Mouse (Mus musculus): Measurements from ENCODE around the gene Adcy9. TPM values are rescaled to one million over a fixed set of nuclear protein-coding genes. Genes with fewer than 3 reads are reported as not detected.

The Adcy9 gene
- polyA plus RNA-seq, 1 experiment from 2014 or later: 2.8 TPM

DNA sequence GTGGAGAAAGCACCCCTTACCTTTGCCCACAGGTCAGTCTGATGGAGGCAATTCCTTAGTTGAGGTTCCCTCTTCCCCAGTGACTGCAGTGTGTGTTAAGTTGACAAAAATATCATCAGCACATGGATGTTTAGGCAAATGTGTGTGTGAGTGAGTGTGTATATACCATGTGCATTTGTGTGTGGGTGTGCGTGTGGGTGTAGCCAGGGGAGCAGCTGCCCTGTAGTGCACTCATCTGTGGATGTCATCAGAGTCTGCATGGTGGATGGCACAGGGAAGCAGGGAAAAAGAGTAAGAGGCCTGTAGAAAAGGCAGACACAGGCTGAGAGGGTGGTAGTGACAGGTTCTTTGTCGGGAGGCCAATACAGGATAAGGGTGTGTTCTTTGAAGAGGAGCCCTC lies 94.5 kb downstream of the Adcy9 start:
- Histone ChIP-seq H3K4me1 (no peaks in the 10 kb centered on the region), H3K9ac (no peak overlapping the region), H3K36me3 (no peaks in the 10 kb centered on the region), H3K4me3 (no peak overlapping the region), H3K4me2 (replicated peaks) (no peak overlapping the region), H3K9me3 (replicated peaks) (no peaks in the 10 kb centered on the region), H3K27me3 (no peaks in the 10 kb centered on the region), H3K27ac (no peak overlapping the region)
- WGBS: 85% methylated on average over 2 of the region's 2 CpGs
- ATAC-seq (ENCODE audit: low FRiP score): no peak

DNA sequence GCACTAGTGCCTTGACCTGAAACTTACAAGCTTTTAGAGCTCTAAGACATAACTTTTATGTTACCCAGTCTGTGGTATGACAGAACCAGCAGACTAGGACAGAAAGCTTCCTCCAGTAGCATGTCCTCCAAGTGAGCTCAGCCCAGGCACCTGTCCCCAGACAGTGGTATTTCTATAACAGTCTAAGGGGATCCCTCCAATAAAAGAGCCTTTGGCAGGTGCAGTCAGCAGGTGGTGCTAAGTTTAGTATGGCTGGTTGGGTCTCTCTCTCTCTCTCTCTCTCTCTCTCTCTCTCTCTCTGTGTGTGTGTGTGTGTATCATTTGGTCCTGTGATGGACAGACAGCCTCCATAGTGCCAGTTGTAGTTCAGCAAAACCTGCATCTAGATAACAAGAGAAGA lies 95.3 kb downstream of the Adcy9 start:
- Histone ChIP-seq H3K9ac (no peak overlapping the region), H3K4me3 (no peak overlapping the region), H3K4me2 (replicated peaks) (no peak overlapping the region), H3K4me1 (no peaks in the 10 kb centered on the region), H3K9me3 (replicated peaks) (no peaks in the 10 kb centered on the region), H3K36me3 (no peaks in the 10 kb centered on the region), H3K27ac (no peak overlapping the region), H3K27me3 (no peaks in the 10 kb centered on the region)
- ATAC-seq (ENCODE audit: low FRiP score): no peak

DNA sequence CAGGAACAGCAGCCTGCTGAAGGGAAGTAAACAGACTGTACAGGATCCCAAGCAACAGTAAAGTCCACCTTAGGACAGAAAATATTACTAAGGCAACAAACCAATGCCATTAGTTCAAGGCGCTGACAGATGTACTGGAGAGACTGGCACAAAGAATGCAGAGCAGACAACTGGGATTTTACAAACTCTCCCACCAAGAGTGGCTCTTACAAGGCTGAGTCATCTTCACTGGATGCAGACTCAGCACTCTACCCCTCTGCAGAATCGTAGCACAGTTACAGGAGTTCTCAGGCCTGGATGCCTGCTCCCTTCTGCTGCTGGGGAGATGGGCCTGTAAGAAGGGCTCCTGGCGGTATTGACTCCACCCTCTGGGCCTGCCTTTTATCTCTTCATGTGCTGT lies 99.4 kb downstream of the Adcy9 start:
- Histone ChIP-seq H3K4me3 (no peak overlapping the region), H3K4me2 (replicated peaks) (no peak overlapping the region), H3K27ac (no peak overlapping the region), H3K9me3 (replicated peaks) (no peaks in the 10 kb centered on the region), H3K36me3 (no peaks in the 10 kb centered on the region), H3K4me1 (no peaks in the 10 kb centered on the region), H3K27me3 (no peaks in the 10 kb centered on the region), H3K9ac (no peak overlapping the region)
- 73% methylated on average over 3 of the region's 3 CpGs for WGBS
- no peak for ATAC-seq (ENCODE audit: low FRiP score)

DNA sequence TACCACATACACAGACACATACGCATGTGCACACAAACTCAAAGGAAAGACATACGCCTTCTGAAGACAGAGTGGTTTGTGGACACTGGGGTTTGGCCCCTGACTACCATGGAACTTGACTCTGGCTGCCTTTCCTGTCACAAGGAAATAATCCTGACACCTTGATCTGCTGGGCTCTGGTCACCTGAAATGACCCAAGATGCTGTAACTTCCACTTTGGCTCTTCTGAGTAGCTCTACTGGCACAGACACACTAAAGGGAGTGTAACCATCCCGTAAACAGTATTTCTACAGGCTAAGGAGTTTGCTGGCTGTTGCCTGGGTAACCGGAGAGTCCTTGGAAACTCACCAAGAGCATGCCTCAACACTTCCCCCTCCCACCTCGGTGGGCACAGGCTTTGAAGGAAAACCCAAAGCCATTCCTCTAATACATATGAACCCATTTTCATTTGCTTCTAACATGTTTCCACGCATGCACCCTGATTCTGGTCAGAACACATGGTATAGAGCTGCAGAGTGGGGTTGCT lies 102.2 kb downstream of the Adcy9 start:
- 68% methylated on average over 6 of the region's 6 CpGs for WGBS
- H3K9ac ChIP-seq: no peak overlapping the region
- H3K4me2 ChIP-seq (replicated peaks): no peak overlapping the region
- ATAC-seq (ENCODE audit: low FRiP score): no peak
- no peaks in the 10 kb centered on the region for H3K36me3 ChIP-seq
- H3K27ac ChIP-seq: no peak overlapping the region
- no peaks in the 10 kb centered on the region for H3K27me3 ChIP-seq
- H3K9me3 ChIP-seq (replicated peaks): no peaks in the 10 kb centered on the region
- no peak overlapping the region for H3K4me3 ChIP-seq
- no peaks in the 10 kb centered on the region for H3K4me1 ChIP-seq

DNA sequence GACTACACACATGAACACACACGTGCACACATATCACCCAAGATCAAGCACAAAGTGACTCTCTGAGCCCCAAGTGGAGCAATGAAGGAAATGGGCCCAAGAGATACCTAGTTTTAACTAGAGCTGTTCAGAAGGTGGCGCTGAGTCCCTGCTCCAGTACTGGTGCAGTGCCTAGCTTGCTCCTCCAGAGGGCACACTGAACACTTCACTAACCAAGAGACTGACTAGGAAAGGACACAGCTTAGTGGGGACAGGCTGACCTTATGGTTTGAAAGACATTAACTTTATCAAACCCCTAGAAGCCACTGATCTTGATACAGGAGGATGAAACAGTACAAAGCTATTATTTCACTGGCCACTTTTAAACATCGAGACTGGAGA lies 104.2 kb downstream of the Adcy9 start:
- Histone ChIP-seq H3K9me3 (replicated peaks) (no peaks in the 10 kb centered on the region), H3K4me1 (no peaks in the 10 kb centered on the region), H3K36me3 (no peaks in the 10 kb centered on the region), H3K27me3 (no peaks in the 10 kb centered on the region), H3K27ac (no peak overlapping the region), H3K4me2 (replicated peaks) (no peak overlapping the region), H3K4me3 (no peak overlapping the region), H3K9ac (no peak overlapping the region)
- WGBS: 32% methylated on average over 3 of the region's 3 CpGs
- peak; percentile 58 for ATAC-seq (ENCODE audit: low FRiP score)

DNA sequence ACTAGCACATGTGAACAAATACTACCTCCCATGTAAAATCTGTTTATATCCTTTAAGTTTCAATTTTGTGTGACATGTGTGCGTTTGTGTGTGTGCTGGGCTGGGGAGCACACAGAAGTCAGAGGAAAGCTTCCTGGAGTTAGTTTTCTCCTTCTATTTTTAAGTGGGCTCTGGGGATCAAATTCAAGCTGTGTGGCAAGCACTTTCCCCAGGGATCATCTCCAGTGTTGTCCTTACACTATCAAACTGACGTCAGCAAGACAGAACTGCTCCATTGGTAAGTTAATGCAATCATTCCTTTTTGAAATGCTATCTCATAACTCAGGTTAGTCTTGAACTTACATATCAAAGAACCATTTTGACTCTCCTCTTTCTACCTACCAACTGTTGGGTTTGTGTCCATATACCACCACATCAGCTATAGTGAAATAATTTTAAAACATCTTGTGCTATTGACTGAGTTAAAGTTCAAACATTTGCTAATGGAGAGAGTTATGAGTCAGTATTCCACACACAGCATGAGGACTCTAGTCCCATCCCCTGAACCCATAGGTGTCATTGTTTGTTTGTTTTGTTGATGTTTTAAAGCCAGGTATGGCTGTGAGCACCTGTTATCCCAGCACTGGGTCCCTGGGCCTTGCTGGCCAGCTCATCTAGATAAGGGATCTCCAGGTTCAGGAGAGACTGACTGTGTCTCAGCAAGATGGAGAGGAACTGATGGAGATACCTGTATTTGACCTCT lies 104.8 kb downstream of the Adcy9 start:
- no peak for ATAC-seq (ENCODE audit: low FRiP score)
- WGBS: 80% methylated on average over 2 of the region's 2 CpGs
- Histone ChIP-seq H3K4me3 (no peak overlapping the region), H3K27ac (no peak overlapping the region), H3K27me3 (no peaks in the 10 kb centered on the region), H3K36me3 (no peaks in the 10 kb centered on the region), H3K9ac (no peak overlapping the region), H3K4me1 (no peaks in the 10 kb centered on the region), H3K9me3 (replicated peaks) (no peaks in the 10 kb centered on the region), H3K4me2 (replicated peaks) (no peak overlapping the region)

DNA sequence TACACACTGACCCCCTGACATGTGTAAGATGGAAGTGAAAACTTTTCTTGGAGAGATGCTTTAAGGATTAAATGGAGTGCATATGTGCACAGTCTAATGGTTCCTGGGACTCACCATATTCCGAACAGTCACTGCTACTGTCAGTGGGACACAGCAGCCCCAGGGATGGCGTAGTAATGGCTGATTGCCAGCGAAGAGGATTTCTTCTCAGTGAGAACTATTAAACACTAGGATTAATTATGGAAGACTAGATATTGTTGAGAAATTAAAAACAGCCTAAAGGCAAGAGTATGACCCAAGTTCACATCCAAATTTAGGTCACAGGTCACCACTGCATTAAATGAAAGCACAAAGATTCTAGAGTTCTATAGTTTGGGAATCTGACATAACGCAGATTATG lies 105.4 kb downstream of the Adcy9 start:
- 94% methylated on average over 4 of the region's 4 CpGs for WGBS
- H3K9me3 ChIP-seq (replicated peaks): no peaks in the 10 kb centered on the region
- no peak for ATAC-seq (ENCODE audit: low FRiP score)

DNA sequence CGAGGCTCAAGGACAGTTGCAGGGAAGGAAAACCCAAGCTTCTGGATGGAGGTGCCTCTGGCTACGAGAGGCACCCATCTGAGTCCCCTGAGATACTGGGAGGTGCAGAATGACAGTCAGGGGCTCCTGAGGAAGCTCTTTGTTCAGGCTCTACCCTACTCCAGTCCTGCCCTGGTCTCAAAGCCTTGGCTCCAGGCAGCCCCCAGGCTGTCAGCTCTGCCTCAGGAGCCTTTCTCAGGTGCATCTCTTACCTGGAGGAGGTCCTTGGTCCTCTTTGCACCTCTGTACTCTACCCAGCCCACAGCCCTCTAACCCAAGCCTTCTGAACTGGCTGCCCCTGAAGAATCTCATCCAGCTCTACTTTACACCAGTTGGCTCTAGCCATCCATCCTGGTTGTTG lies 108.3 kb downstream of the Adcy9 start:
- Histone ChIP-seq H3K4me3 (no peak overlapping the region), H3K4me1 (no peaks in the 10 kb centered on the region), H3K9ac (no peak overlapping the region), H3K9me3 (replicated peaks) (no peaks in the 10 kb centered on the region), H3K4me2 (replicated peaks) (no peak overlapping the region), H3K27ac (no peak overlapping the region), H3K36me3 (no peaks in the 10 kb centered on the region), H3K27me3 (no peaks in the 10 kb centered on the region)
- ATAC-seq (ENCODE audit: low FRiP score): no peak
- WGBS: 65% methylated on average over 2 of the region's 2 CpGs

More for the DNA sequence above, 105.4 kb downstream of the Adcy9 start:
- no peak overlapping the region for H3K4me3 ChIP-seq
- no peaks in the 10 kb centered on the region for H3K27me3 ChIP-seq
- no peak overlapping the region for H3K4me2 ChIP-seq (replicated peaks)
- H3K27ac ChIP-seq: no peak overlapping the region
- H3K36me3 ChIP-seq: no peaks in the 10 kb centered on the region
- H3K9ac ChIP-seq: no peak overlapping the region
- no peaks in the 10 kb centered on the region for H3K4me1 ChIP-seq

DNA sequence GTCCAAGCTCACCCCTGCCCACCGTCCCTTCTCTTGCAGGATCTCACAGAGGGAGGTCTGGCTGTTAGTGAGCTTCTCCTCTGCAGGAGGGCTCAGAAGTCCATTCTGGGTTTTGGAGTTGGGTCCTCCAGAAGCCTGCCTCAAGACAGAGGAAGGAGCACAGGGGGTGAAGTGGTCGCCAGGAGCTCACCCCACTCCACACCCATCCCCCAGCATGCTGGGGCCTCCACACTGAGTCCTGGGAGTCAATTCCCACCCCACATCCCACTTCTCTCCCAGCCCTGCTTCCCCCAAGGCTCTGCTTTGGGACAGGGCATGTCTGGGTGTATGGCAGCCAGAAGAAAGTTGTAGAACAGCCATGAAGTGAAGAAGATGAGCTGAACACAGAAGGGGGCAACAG lies 108.7 kb downstream of the Adcy9 start:
- Histone ChIP-seq H3K4me3 (no peak overlapping the region), H3K27me3 (no peaks in the 10 kb centered on the region), H3K4me1 (no peaks in the 10 kb centered on the region), H3K9me3 (replicated peaks) (no peaks in the 10 kb centered on the region), H3K27ac (no peak overlapping the region), H3K36me3 (no peaks in the 10 kb centered on the region), H3K4me2 (replicated peaks) (no peak overlapping the region), H3K9ac (no peak overlapping the region)
- WGBS: 44% methylated on average over 2 of the region's 2 CpGs
- no peak for ATAC-seq (ENCODE audit: low FRiP score)

DNA sequence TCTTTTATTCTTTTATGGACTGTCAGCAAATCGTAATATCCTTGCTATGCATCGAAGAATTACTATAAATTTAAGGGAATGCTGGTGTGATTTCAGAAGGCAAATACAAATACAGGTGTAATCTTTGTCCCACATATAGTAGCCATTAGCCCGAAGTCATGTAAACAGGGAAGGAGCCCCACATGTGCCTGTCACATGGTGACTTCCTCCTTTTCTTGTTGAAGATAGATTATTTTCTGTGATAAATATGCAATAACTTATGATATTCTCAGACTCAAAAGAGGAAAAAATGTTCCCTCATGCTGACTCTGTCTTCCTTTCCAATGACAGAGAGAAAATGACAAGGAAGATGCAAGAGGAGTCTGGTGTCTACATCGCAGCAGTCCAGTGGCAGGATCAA lies 112.5 kb downstream of the Adcy9 start:
- no peak overlapping the region for H3K4me2 ChIP-seq (replicated peaks)
- no peaks in the 10 kb centered on the region for H3K9me3 ChIP-seq (replicated peaks)
- ATAC-seq (ENCODE audit: low FRiP score): no peak
- no peak overlapping the region for H3K9ac ChIP-seq
- H3K27me3 ChIP-seq: no peaks in the 10 kb centered on the region
- H3K4me1 ChIP-seq: no peaks in the 10 kb centered on the region
- no peak overlapping the region for H3K4me3 ChIP-seq
- H3K27ac ChIP-seq: no peak overlapping the region
- 92% methylated on average over 4 of the region's 4 CpGs for WGBS
- peaks cover 5% of the 10 kb centered on the region; the same call in 1 of the 2 replicates for H3K36me3 ChIP-seq

DNA sequence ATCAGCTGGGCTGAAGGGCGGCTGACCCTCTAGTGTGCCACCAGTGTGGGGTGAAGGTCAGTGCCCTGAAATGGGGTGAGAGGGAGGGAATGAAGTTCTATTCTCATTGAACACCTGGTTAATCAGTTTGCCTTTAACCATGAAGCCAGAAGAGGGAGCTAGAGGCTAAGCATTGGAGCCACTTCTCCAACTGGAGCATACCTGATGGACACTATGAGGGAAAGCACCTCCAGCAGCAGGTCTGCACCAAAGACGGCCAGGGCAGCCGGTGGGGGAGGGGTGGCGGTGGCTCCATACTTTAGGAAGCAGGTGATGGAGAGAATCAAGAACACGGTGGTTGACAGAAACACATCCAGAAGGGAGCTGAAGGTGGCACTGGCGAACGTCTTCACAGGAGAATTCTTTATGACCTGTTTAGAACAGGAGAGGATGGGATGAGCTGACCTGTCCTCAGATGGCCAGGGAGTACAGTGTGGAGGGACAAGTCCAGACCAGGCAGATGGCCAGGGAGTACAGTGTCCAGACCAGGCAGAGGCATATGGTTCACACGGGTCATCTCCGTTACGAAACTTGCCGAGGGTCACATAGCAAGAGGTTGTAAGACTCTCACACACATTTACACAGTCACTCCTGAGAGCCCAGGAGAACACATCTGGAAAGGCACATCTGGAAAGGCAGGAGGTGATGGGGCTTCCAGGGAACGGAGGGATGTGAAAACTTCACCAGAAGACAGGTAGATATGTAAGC lies 115.9 kb downstream of the Adcy9 start:
- Histone ChIP-seq H3K9ac (no peak overlapping the region), H3K27ac (no peak overlapping the region), H3K4me2 (replicated peaks) (no peak overlapping the region), H3K27me3 (no peaks in the 10 kb centered on the region), H3K4me1 (no peaks in the 10 kb centered on the region), H3K36me3 (peaks cover 5% of the 10 kb centered on the region; the same call in 1 of the 2 replicates), H3K9me3 (replicated peaks) (no peaks in the 10 kb centered on the region), H3K4me3 (no peak overlapping the region)
- 71% methylated on average over 12 of the region's 12 CpGs for WGBS
- ATAC-seq (ENCODE audit: low FRiP score): no peak

DNA sequence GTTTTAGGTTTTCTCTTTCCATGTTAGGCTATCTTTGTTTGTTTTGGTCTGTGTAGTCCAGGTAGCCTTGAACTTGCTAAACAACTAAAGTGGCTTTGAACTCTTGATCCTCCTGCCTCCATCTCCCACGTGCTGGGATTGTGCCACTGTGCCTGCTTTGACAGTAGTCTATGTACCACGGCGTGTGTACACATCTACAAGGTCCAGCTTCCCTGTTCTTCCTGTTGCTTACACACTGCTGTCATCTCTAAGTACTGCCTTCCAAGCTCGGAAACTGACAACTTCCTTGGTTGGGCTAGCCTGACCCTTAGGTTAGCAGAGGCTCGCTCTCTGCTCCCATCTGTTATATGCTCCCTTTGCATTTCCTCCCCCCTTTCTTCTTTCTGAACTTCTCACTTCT lies 116.7 kb downstream of the Adcy9 start:
- Histone ChIP-seq H3K27ac (no peak overlapping the region), H3K4me1 (no peaks in the 10 kb centered on the region), H3K4me2 (replicated peaks) (no peak overlapping the region), H3K9me3 (replicated peaks) (no peaks in the 10 kb centered on the region), H3K9ac (no peak overlapping the region), H3K27me3 (no peaks in the 10 kb centered on the region), H3K36me3 (peaks cover 6% of the 10 kb centered on the region; the same call in 1 of the 2 replicates), H3K4me3 (no peak overlapping the region)
- ATAC-seq (ENCODE audit: low FRiP score): no peak
- 79% methylated on average over 5 of the region's 5 CpGs for WGBS

DNA sequence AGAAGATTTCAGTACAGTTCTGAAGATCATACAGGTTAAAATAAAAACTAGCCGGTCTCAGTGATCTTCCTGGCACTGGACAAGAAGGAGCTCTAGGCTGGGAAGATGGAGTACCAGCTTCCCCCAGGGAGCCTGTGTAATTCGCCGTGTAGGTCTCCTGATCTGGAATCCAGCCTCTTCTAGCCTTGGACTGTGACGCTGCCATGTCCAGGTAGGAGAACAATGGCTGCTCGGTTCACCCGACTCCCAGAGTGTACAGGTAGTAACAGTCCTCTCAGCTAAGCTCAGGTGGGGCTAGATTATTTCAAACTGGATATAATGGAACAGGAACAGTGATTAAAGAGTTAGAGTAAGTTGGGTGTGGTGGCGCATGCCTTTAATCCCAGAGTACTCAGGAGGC lies 120.0 kb downstream of the Adcy9 start:
- no peak overlapping the region for H3K4me3 ChIP-seq
- 91% methylated on average over 7 of the region's 7 CpGs for WGBS

More for the DNA sequence above, 120.0 kb downstream of the Adcy9 start:
- no peaks in the 10 kb centered on the region for H3K9me3 ChIP-seq (replicated peaks)
- no peak for ATAC-seq (ENCODE audit: low FRiP score)
- H3K36me3 ChIP-seq: peaks cover 12% of the 10 kb centered on the region; the same call in 1 of the 2 replicates
- H3K9ac ChIP-seq: no peak overlapping the region
- no peak overlapping the region for H3K4me2 ChIP-seq (replicated peaks)
- no peaks in the 10 kb centered on the region for H3K4me1 ChIP-seq
- no peak overlapping the region for H3K27ac ChIP-seq
- H3K27me3 ChIP-seq: no peaks in the 10 kb centered on the region
